Mouse (Mus musculus) B cell, adult 67 days (primary cell): Measurements from ENCODE around the gene Pla2g12b. TPM values are rescaled to one million over a fixed set of nuclear protein-coding genes. Genes with fewer than 3 reads are reported as not detected.

ENCODE experiments used
- total RNA-seq, 2 experiments: library from RNA; stranded (reverse); gene quantifications; 4 replicates each; pipeline ENCODE4 v1.2.4; 2023

Pla2g12b gene
- total RNA-seq: not detected

GRCm38 (mm10) chr10:59402899-59403792 lies at the start of gene Pla2g12b:
Pla2g12b (plus strand) TSS chr10:59403660.

GRCm38 (mm10) chr10:59395461-59395860 lies 8.0 kb upstream of the Pla2g12b start, which contains the start of gene Gm10273:
Gm10273 (plus strand) TSS chr10:59395632.

GRCm38 (mm10) chr10:59441735-59442134 lies 38.3 kb downstream of the Pla2g12b start, which contains the start of gene Oit3:
Oit3 (minus strand) TSS chr10:59441778.

Other genes starting within 250 kb of the Pla2g12b start
- 1 to 10 TPM; 1.6 to 3.7 TPM for gene Sept10, start 181.8 kb upstream of the Pla2g12b start, total RNA-seq
- gene Sowahc, start 181.7 kb upstream of the Pla2g12b start, total RNA-seq: 1 to 10 TPM; 3.2 TPM
- gene P4ha1, start 80.4 kb upstream of the Pla2g12b start, total RNA-seq: 10 to 100 TPM in 1 of 2 experiments, 1 to 10 TPM in 1; 6.7 to 13.0 TPM
- gene Gm10273, start 8.0 kb upstream of the Pla2g12b start, total RNA-seq: 10 to 100 TPM in 1 of 2 experiments, 1 to 10 TPM in 1; 1.5 to 11.2 TPM
- under 1 TPM in 1 of 2 experiments, not detected in 1; 0.20 TPM for gene Oit3, start 38.1 kb downstream of the Pla2g12b start, total RNA-seq
- gene Gm10322, start 212.4 kb downstream of the Pla2g12b start, total RNA-seq: not detected
- 10 to 100 TPM; 19.9 to 21.9 TPM for gene Mcu, start 213.0 kb downstream of the Pla2g12b start, total RNA-seq